8 mouse cellular contexts compared by ENCODE assay signal in the genomic region with DNA sequence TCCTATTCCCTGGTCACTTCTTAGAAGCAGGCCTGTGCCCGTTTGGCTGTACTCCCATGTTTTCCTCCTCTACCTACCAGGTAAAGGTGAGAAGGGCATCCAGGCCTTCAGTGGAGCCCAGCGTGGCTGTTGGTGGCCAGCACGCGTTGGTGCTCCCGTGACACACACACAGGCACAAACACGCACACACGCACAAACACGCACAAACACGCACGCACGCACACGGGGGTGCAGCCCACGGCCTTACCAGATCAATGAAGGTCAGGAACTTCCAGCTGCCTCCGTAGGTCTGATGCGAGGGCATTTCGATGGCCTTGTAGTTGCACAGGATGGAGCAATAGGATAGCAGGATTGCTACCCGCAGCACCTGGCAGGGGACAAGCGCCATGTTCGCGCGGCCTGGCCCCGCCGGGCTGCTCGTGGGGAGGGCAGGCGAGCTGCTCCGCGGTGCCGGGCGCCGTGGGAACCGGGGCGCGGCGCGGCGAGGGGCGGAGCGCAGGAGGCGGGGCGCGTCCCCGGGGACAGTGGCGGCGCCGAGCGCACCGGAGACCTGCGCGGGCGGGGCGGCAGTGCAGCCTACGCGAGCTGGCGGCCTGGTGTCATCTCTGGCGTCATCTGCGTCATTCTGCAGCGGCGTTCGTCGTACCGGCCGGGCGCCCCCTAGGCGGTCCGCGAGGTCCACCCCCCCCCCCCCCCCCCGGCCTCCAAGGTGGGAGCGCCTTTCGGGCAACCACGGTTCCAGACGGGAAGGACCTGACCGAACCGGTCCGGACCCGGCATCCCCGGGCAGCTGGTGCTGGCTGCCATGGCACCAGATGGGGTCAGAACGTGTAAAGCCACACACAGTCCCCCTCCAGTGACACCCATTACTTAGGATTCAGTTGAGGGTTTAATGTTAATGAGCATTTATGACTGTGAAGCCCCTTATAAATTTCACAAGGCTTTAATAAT. TPM values are rescaled to one million over a fixed set of nuclear protein-coding genes. Genes with fewer than 3 reads are reported as not detected.
A peak's percentile ranks its signal among the peaks of the same experiment; 100 is the strongest.
DNase-seq lines count a peak whose midpoint lies in the region; ATAC-seq and TF ChIP-seq lines count a peak whose summit lies in the region.

Gene Aig1 (minus strand): TSS at position 610 of the 951 bp plus-strand sequence.

- TF ChIP-seq POLR2A in brain, embryonic 14.5 days (IDR thresholded peaks at IDR 0.05; ENCODE audit: borderline replicate concordance, extremely low read depth, insufficient read depth, insufficient read length, poor library complexity, severe bottlenecking), result 0 out of 2 replicates have a peak, but pooled peaks have one; percentile 42

- peak within 1 kb of the TSS; percentile 76 for H3K27ac ChIP-seq in heart, embryonic 13.5 days (replicated peaks)
- H3K27ac ChIP-seq in kidney, postnatal 0 days, result peak within 1 kb of the TSS; percentile 82
- H3K27ac ChIP-seq in midbrain, postnatal 0 days (ENCODE audit: low read depth, low read length), result peak within 1 kb of the TSS; percentile 84

- no peaks in the 10 kb centered on the region for H3K27me3 ChIP-seq in erythroblast, embryonic 14.5 days (ENCODE audit: control insufficient read depth)
- H3K27me3 ChIP-seq in heart, embryonic 13.5 days (replicated peaks), result no peaks in the 10 kb centered on the region
- H3K27me3 ChIP-seq in kidney, postnatal 0 days (ENCODE audit: insufficient read depth, low read length), result no peaks in the 10 kb centered on the region
- no peaks in the 10 kb centered on the region for H3K27me3 ChIP-seq in midbrain, postnatal 0 days (ENCODE audit: insufficient read depth, low read length)

- peak within 1 kb of the TSS; percentile 91 for H3K9ac ChIP-seq in heart, embryonic 13.5 days
- H3K9ac ChIP-seq in kidney, postnatal 0 days (ENCODE audit: low read depth, low read length), result peak within 1 kb of the TSS; percentile 83
- H3K9ac ChIP-seq in midbrain, postnatal 0 days (replicated peaks; ENCODE audit: low read length, poor library complexity, severe bottlenecking), result peak within 1 kb of the TSS; percentile 88

- TF ChIP-seq CTCF in brain, embryonic 14.5 days (IDR thresholded peaks at IDR 0.05; ENCODE audit: borderline replicate concordance, extremely low read depth, insufficient read depth, insufficient read length), result no peak
- no peak for TF ChIP-seq CTCF in kidney, postnatal 0 days (IDR thresholded peaks at IDR 0.05; ENCODE audit: low read depth)
- TF ChIP-seq CTCF in midbrain, postnatal 0 days (IDR thresholded peaks at IDR 0.05), result peak; percentile 2; the same call in 1 of the 2 replicates

- peak; percentile 85 for ATAC-seq in heart, embryonic 13.5 days (ENCODE audit: extremely low read depth, insufficient number of reproducible peaks, low FRiP score, low TSS enrichment)
- ATAC-seq in kidney, postnatal 0 days (replicated peaks; ENCODE audit: low FRiP score, low read depth), result peak; percentile 90
- peak; percentile 94 for ATAC-seq in midbrain, postnatal 0 days (ENCODE audit: low FRiP score)

- no peaks in the 10 kb centered on the region for H3K36me3 ChIP-seq in erythroblast, embryonic 14.5 days (ENCODE audit: control insufficient read depth)
- 0 out of 2 replicates have a peak, but pooled peaks cover 2% of the 10 kb centered on the region for H3K36me3 ChIP-seq in heart, embryonic 13.5 days
- H3K36me3 ChIP-seq in kidney, postnatal 0 days (ENCODE audit: insufficient read depth, low read length), result no peaks in the 10 kb centered on the region
- no peaks in the 10 kb centered on the region for H3K36me3 ChIP-seq in midbrain, postnatal 0 days (ENCODE audit: insufficient read depth, low read length)

- H3K4me3 ChIP-seq in erythroblast, embryonic 14.5 days (replicated peaks), result peak within 1 kb of the TSS; percentile 84
- H3K4me3 ChIP-seq in heart, embryonic 13.5 days, result peak within 1 kb of the TSS; percentile 85
- H3K4me3 ChIP-seq in kidney, postnatal 0 days (replicated peaks; ENCODE audit: low read depth, low read length), result peak within 1 kb of the TSS; percentile 78
- peak within 1 kb of the TSS; percentile 85 for H3K4me3 ChIP-seq in midbrain, postnatal 0 days (ENCODE audit: low read depth, low read length)

- H3K4me2 ChIP-seq in heart, embryonic 13.5 days, result peak within 1 kb of the TSS; percentile 90
- H3K4me2 ChIP-seq in kidney, postnatal 0 days (ENCODE audit: low read length), result peak within 1 kb of the TSS; percentile 90
- peak within 1 kb of the TSS; percentile 84 for H3K4me2 ChIP-seq in midbrain, postnatal 0 days (ENCODE audit: low read depth, low read length, poor library complexity, severe bottlenecking)

- peaks cover 4% of the 10 kb centered on the region for H3K9me3 ChIP-seq in erythroblast, embryonic 14.5 days (ENCODE audit: control insufficient read depth, low read length)
- 0 out of 2 replicates have a peak, but pooled peaks cover 6% of the 10 kb centered on the region for H3K9me3 ChIP-seq in heart, embryonic 13.5 days
- H3K9me3 ChIP-seq in kidney, postnatal 0 days (replicated peaks; ENCODE audit: low read length), result no peaks in the 10 kb centered on the region
- H3K9me3 ChIP-seq in midbrain, postnatal 0 days (ENCODE audit: low read length), result no peaks in the 10 kb centered on the region

- DNase-seq in 416B (ENCODE audit: low read depth) (peak; percentile 68), liver (peak; percentile 87)
- peak; percentile 82 for DNase-seq in brain, embryonic 14.5 days (ENCODE audit: low read depth)
- DNase-seq in kidney, postnatal 0 days (ENCODE audit: low spot score), result peak; percentile 63
- DNase-seq in midbrain, postnatal 0 days (ENCODE audit: low spot score), result peak; percentile 81
- DNase-seq in spleen, postnatal 10 days (ENCODE audit: low spot score in 2 of 2), result peak; percentile 67 to 82

- peaks cover 32% of the 10 kb centered on the region for H3K4me1 ChIP-seq in erythroblast, embryonic 14.5 days (ENCODE audit: control insufficient read depth)
- peaks cover 40% of the 10 kb centered on the region for H3K4me1 ChIP-seq in heart, embryonic 13.5 days
- H3K4me1 ChIP-seq in kidney, postnatal 0 days (replicated peaks; ENCODE audit: insufficient read depth, low read length), result 0 out of 2 replicates have a peak, but pooled peaks cover 12% of the 10 kb centered on the region
- H3K4me1 ChIP-seq in midbrain, postnatal 0 days (ENCODE audit: insufficient read depth, low read length), result peaks cover 8% of the 10 kb centered on the region

- WGBS in heart, embryonic 13.5 days, result 2% methylated on average over 68 of the region's 77 CpGs
- WGBS in kidney, postnatal 0 days, result 2% methylated on average over 59 of the region's 77 CpGs
- 1% methylated on average over 73 of the region's 77 CpGs for WGBS in midbrain, postnatal 0 days

RNA-seq across cellular contexts. Expression of gene Aig1, which starts in this region (rescaled TPM):
- 47.5 and 51.4 TPM in 2 replicates for polyA plus RNA-seq in brain, embryonic 14.5 days (2012; rRNA removed)
- 0.30 and 0.37 TPM in 2 replicates for polyA plus RNA-seq in erythroblast, embryonic 14.5 days (2012)
- polyA plus RNA-seq in heart, embryonic 13.5 days (2015; fragmentation: Nextera tagmentation; extraction: Ambion mirVana), result 52.3 and 64.9 TPM in 2 replicates
- 64.1 and 65.7 TPM in 2 replicates for polyA plus RNA-seq in kidney, postnatal 0 days (2015; fragmentation: Nextera tagmentation; extraction: Ambion mirVana)
- 101 and 150 TPM in 2 replicates for total RNA-seq in midbrain, postnatal 0 days (2014; rRNA removed)
- 103 TPM in 2 replicates for polyA plus RNA-seq in midbrain, postnatal 0 days (2015; fragmentation: Nextera tagmentation; extraction: Ambion mirVana)

Comparison
In these comparisons a context has a peak if more than half of its experiments do, and no peak if none do; other contexts are left out.
1. Peak in every context shown above with its lines: DNase-seq, ATAC-seq, H3K4me3 ChIP-seq and H3K27ac ChIP-seq.
2. RNA of gene Aig1 (polyA plus RNA-seq): 103 TPM in midbrain, postnatal 0 days, 64.1 to 65.7 TPM in kidney, postnatal 0 days, 52.3 to 64.9 TPM in heart, embryonic 13.5 days and 47.5 to 51.4 TPM in brain, embryonic 14.5 days; 0.30 to 0.37 TPM in erythroblast, embryonic 14.5 days; every median in the first group is over 10 times any median in the second.